Mouse (Mus musculus) lung, embryonic 16.5 days (tissue): ENCODE measurements around the gene Aebp1. TPM values are rescaled to one million over a fixed set of nuclear protein-coding genes. Genes with fewer than 3 reads are reported as not detected.

Source experiments
- ATAC-seq: fragments of 200-750 bp; cut with Nextera tagmentation; 2 replicates; pipeline ENCODE4 v1.8.0; 2017; ENCODE audit warnings: low read depth, mild to moderate bottlenecking, moderate library complexity
- H3K27ac ChIP-seq: fragments of 300-500 bp; sonication (generic); 2 replicates; pipeline ENCODE4 v1.5.1; 2014; ENCODE audit warnings: mild to moderate bottlenecking, control low read depth, low read length
- H3K27me3 ChIP-seq: fragments of 300-500 bp; sonication (generic); 2 replicates; pipeline ENCODE4 v1.6.1; 2014; ENCODE audit warnings: low read depth, low read length, mixed read lengths; ENCODE audit not compliant: control insufficient read depth, insufficient read depth
- H3K36me3 ChIP-seq: fragments of 300-500 bp; sonication (generic); 2 replicates; pipeline ENCODE4 v1.6.1; 2014; ENCODE audit warnings: low read length; ENCODE audit not compliant: control insufficient read depth, insufficient read depth
- H3K4me1 ChIP-seq: fragments of 300-500 bp; sonication (generic); replicated peaks from 2 replicates; pipeline ENCODE4 v1.6.1; 2014; ENCODE audit warnings: low read length, mixed read lengths; ENCODE audit not compliant: control insufficient read depth, insufficient read depth
- H3K4me2 ChIP-seq: fragments of 300-500 bp; sonication (generic); 2 replicates; pipeline ENCODE4 v1.6.1; 2014; ENCODE audit warnings: low read depth, low read length, control low read depth
- H3K4me3 ChIP-seq: fragments of 300-500 bp; sonication (generic); 2 replicates; pipeline ENCODE4 v1.5.1; 2014; ENCODE audit warnings: mild to moderate bottlenecking, low read length, control low read depth
- H3K9ac ChIP-seq: fragments of 300-500 bp; sonication (generic); 2 replicates; pipeline ENCODE4 v1.6.1; 2014; ENCODE audit warnings: low read length, control low read depth
- H3K9me3 ChIP-seq: fragments of 300-500 bp; sonication (generic); 2 replicates; pipeline ENCODE4 v1.6.1; 2016; ENCODE audit warnings: low read length; ENCODE audit not compliant: control insufficient read depth
- WGBS: fragments of 180-500 bp; shearing (Covaris S2); extraction: QIAGEN DNeasy Blood & Tissue Kit; methylation state at CpG from one replicate; pipeline ENCODE4 v1.1.7; 2014; 5-methylcytosine and 5-hydroxymethylcytosine counted together
- polyA plus RNA-seq: library from polyadenylated mRNA; unstranded; fragments of >200 nt; fragmentation: Nextera tagmentation; extraction: Ambion mirVana; gene quantifications from 2 replicates; pipeline ENCODE4 v1.2.1, GENCODE M21; 2015

The Aebp1 gene
- polyA plus RNA-seq, 1 experiment from 2014 or later: 35.1 TPM

- Histone ChIP-seq H3K9ac (no peak overlapping the region), H3K36me3 (peaks cover 14% of the 10 kb centered on the region), H3K9me3 (no peaks in the 10 kb centered on the region), H3K4me2 (no peak overlapping the region), H3K4me1 (peaks cover 6% of the 10 kb centered on the region; the same call in 1 of the 2 replicates), H3K27me3 (no peaks in the 10 kb centered on the region), H3K4me3 (no peak overlapping the region), H3K27ac (no peak overlapping the region)
- WGBS: 76% methylated on average over 2 of the region's 2 CpGs
- ATAC-seq: no peak
Measured at GRCm38 (mm10) chr11:5867196-5867595, 5.4 kb downstream of the Aebp1 start.

- no peak overlapping the region for H3K4me2 ChIP-seq
- ATAC-seq: no peak
- H3K27me3 ChIP-seq: no peaks in the 10 kb centered on the region
- WGBS: 84% methylated on average over 12 of the region's 12 CpGs
- no peaks in the 10 kb centered on the region for H3K9me3 ChIP-seq
- H3K27ac ChIP-seq: no peak overlapping the region
- H3K36me3 ChIP-seq: peaks cover 25% of the 10 kb centered on the region
- no peaks in the 10 kb centered on the region for H3K4me1 ChIP-seq
- H3K4me3 ChIP-seq: no peak overlapping the region
- no peak overlapping the region for H3K9ac ChIP-seq
Measured at GRCm38 (mm10) chr11:5868324-5868723, 6.6 kb downstream of the Aebp1 start.

DNA sequence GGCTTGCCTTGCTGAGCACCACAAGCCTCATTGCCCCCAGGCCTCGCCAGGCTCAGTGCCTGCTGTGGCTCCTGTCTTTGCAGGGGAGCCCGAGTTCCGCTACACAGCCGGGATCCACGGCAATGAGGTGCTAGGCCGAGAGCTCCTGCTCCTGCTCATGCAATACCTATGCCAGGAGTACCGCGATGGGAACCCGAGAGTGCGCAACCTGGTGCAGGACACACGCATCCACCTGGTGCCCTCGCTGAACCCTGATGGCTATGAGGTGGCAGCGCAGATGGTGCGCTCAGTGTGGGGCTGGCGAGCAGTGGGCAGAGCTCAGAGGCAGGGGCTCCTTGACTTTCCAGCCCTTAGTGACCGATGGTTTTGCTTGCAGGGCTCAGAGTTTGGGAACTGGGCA lies 7.6 kb downstream of the Aebp1 start:
- ATAC-seq: no peak
- Histone ChIP-seq H3K9me3 (no peaks in the 10 kb centered on the region), H3K4me1 (no peaks in the 10 kb centered on the region), H3K27me3 (no peaks in the 10 kb centered on the region), H3K27ac (no peak overlapping the region), H3K4me2 (no peak overlapping the region), H3K36me3 (peaks cover 33% of the 10 kb centered on the region), H3K4me3 (no peak overlapping the region), H3K9ac (no peak overlapping the region)
- 88% methylated on average over 16 of the region's 16 CpGs for WGBS

DNA sequence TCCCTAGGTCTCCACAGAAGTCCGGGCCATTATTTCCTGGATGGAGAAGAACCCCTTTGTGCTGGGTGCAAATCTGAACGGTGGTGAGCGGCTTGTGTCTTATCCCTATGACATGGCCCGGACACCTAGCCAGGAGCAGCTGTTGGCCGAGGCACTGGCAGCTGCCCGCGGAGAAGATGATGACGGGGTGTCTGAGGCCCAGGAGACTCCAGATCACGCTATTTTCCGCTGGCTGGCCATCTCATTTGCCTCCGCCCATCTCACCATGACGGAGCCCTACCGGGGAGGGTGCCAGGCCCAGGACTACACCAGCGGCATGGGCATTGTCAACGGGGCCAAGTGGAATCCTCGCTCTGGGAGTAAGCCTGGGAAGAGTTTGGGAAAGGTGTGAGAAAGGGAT lies 8.3 kb downstream of the Aebp1 start:
- Histone ChIP-seq H3K9me3 (no peaks in the 10 kb centered on the region), H3K4me3 (no peak overlapping the region), H3K9ac (no peak overlapping the region), H3K27ac (no peak overlapping the region), H3K36me3 (peaks cover 41% of the 10 kb centered on the region), H3K27me3 (no peaks in the 10 kb centered on the region), H3K4me2 (no peak overlapping the region), H3K4me1 (no peaks in the 10 kb centered on the region)
- WGBS: 81% methylated on average over 16 of the region's 16 CpGs
- no peak for ATAC-seq

DNA sequence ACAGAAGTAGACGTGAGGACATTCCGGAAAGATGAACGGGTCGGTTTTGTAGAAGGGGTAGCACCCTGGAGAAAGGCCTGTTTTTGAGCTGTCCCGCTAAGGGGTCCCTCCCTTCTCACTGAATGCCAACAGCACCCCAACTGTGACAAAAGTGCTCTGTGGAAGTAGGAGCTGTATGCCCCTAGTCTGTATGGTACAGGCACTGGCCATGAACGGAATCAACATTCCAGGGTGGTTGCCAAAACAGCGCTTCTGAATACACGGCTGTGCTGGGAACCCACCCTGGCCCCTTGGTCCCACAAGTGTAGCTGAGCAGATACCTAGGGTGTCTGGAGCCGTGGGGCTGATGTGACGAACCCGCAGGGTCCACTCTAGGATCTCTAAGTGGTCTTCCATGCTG lies 11.0 kb downstream of the Aebp1 start:
- no peaks in the 10 kb centered on the region for H3K27me3 ChIP-seq
- H3K9ac ChIP-seq: no peak overlapping the region

GRCm38 (mm10) chr11:5873192-5873591 lies 11.4 kb downstream of the Aebp1 start:
- Histone ChIP-seq H3K4me3 (no peak overlapping the region), H3K4me1 (peaks cover 9% of the 10 kb centered on the region), H3K9ac (no peak overlapping the region), H3K36me3 (peaks cover 46% of the 10 kb centered on the region), H3K27ac (no peak overlapping the region), H3K27me3 (no peaks in the 10 kb centered on the region), H3K4me2 (no peak overlapping the region), H3K9me3 (no peaks in the 10 kb centered on the region)
- WGBS: 95% methylated on average over 9 of the region's 9 CpGs
- ATAC-seq: no peak

More for the DNA sequence above, 11.0 kb downstream of the Aebp1 start:
- ATAC-seq: no peak
- no peak overlapping the region for H3K4me3 ChIP-seq
- peaks cover 9% of the 10 kb centered on the region for H3K4me1 ChIP-seq
- peaks cover 46% of the 10 kb centered on the region for H3K36me3 ChIP-seq
- 90% methylated on average over 11 of the region's 11 CpGs for WGBS
- no peaks in the 10 kb centered on the region for H3K9me3 ChIP-seq
- no peak overlapping the region for H3K4me2 ChIP-seq
- H3K27ac ChIP-seq: no peak overlapping the region

GRCm38 (mm10) chr11:5877421-5877820 lies 15.7 kb downstream of the Aebp1 start:
- Histone ChIP-seq H3K4me1 (peaks cover 11% of the 10 kb centered on the region), H3K4me3 (peak overlapping the region; percentile 68), H3K27ac (peak overlapping the region; percentile 39; the same call in 1 of the 2 replicates), H3K9me3 (no peaks in the 10 kb centered on the region), H3K9ac (peak overlapping the region; percentile 74), H3K36me3 (peaks cover 30% of the 10 kb centered on the region), H3K4me2 (peak overlapping the region; percentile 65), H3K27me3 (no peaks in the 10 kb centered on the region)
- WGBS: 2% methylated on average over 5 of the region's 5 CpGs
- ATAC-seq: no peak

DNA sequence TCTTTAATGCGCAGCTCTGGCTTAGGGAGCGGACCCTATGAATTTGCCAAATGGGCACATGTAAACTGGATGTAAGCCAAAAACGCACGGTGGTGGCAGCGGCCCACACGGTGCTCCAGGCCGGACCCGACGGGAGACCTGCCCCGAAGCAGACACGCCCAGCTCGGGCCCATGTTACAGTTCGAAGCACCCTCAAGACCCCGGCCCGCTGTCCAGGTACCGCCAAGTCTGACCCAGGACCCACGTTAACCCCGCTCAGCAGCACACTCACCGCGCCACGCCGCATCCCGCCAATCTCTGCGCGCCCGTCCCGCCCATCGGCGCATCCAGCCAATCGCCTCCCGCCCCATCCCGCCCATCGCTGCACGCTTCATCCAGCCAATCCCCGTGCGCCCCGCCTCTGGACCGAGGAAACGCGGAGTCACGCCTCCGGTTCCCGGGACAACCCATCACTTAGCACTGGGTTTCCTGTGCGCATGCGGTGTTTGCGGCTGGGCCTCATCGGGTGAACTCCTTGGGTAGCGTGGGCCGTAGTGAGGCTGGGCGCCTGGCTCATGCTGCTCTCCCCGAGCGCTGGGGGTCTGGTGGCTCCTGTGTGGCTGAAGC lies 16.3 kb downstream of the Aebp1 start, which contains the start of gene Pold2:
Gene Pold2 (minus strand): TSS at position 372 of the 606 bp plus-strand sequence.
- peak within 1 kb of the TSS; percentile 69 for H3K4me2 ChIP-seq
- H3K27me3 ChIP-seq: no peaks in the 10 kb centered on the region
- H3K9ac ChIP-seq: peak within 1 kb of the TSS; percentile 74
- H3K27ac ChIP-seq: peak within 1 kb of the TSS; percentile 81
- peaks cover 24% of the 10 kb centered on the region for H3K36me3 ChIP-seq
- peaks cover 11% of the 10 kb centered on the region for H3K4me1 ChIP-seq
- peak within 1 kb of the TSS; percentile 68 for H3K4me3 ChIP-seq
- H3K9me3 ChIP-seq: no peaks in the 10 kb centered on the region
- peak; percentile 100 for ATAC-seq
- WGBS: under 1% methylated on average over 46 of the region's 52 CpGs

GRCm38 (mm10) chr11:5878661-5879060 lies 16.9 kb downstream of the Aebp1 start:
- H3K27me3 ChIP-seq: no peaks in the 10 kb centered on the region
- peaks cover 18% of the 10 kb centered on the region for H3K36me3 ChIP-seq
- WGBS: 15% methylated on average over 8 of the region's 8 CpGs

More at GRCm38 (mm10) chr11:5878661-5879060, 16.9 kb downstream of the Aebp1 start:
- Histone ChIP-seq H3K9ac (peak overlapping the region; percentile 70), H3K4me3 (peak overlapping the region; percentile 68), H3K4me1 (peaks cover 11% of the 10 kb centered on the region), H3K4me2 (peak overlapping the region; percentile 69), H3K9me3 (no peaks in the 10 kb centered on the region), H3K27ac (peak overlapping the region; percentile 81)
- ATAC-seq: no peak; the same call in 1 of the 2 replicates
